Mouse (Mus musculus): ENCODE measurements around the gene Sergef.
A peak's percentile ranks its signal among the peaks of the same experiment; 100 is the strongest.

The Sergef gene

GRCm38 (mm10) chr7:46409204-46409789, 230.3 kb downstream of the Sergef start:
- no peak for DNase-seq (ENCODE audit: low spot score in 2 of 2)

GRCm38 (mm10) chr7:46408606-46409005, 231.0 kb downstream of the Sergef start:
- no peak for DNase-seq (ENCODE audit: low spot score in 2 of 2)

- DNase-seq (ENCODE audit: low spot score in 2 of 2), result no peak
These were observed 234.9 kb downstream of the Sergef start for GRCm38 (mm10) chr7:46404756-46405155.

GRCm38 (mm10) chr7:46403616-46404485, 235.8 kb downstream of the Sergef start:
- DNase-seq (ENCODE audit: low spot score in 2 of 2), result no peak

GRCm38 (mm10) chr7:46401371-46402180, 238.0 kb downstream of the Sergef start:
- DNase-seq (ENCODE audit: low spot score in 2 of 2), result no peak

- DNase-seq (ENCODE audit: low spot score in 2 of 2), result no peak
These were observed 239.3 kb downstream of the Sergef start for GRCm38 (mm10) chr7:46400346-46400745.

GRCm38 (mm10) chr7:46399676-46400075, 239.9 kb downstream of the Sergef start:
- DNase-seq (ENCODE audit: low spot score in 2 of 2), result no peak

GRCm38 (mm10) chr7:46398612-46399011, 241.0 kb downstream of the Sergef start:
- DNase-seq (ENCODE audit: low spot score in 2 of 2), result no peak

GRCm38 (mm10) chr7:46397732-46398333, 241.8 kb downstream of the Sergef start:
- peak in 1 of 2 experiments; percentile 46 for DNase-seq (ENCODE audit: low spot score in 2 of 2)

- peak in 1 of 2 experiments; percentile 61 for DNase-seq (ENCODE audit: low spot score in 2 of 2)
These were observed 242.5 kb downstream of the Sergef start for GRCm38 (mm10) chr7:46396928-46397731.

GRCm38 (mm10) chr7:46396231-46396927, 243.2 kb downstream of the Sergef start, which contains the start of gene Kcnc1:
Gene Kcnc1 (plus strand): TSS chr7:46396497.
- DNase-seq (ENCODE audit: low spot score in 2 of 2), result peak in 1 of 2 experiments; percentile 80

GRCm38 (mm10) chr7:46395571-46395970, 244.0 kb downstream of the Sergef start:
- no peak for DNase-seq (ENCODE audit: low spot score in 2 of 2)

- DNase-seq (ENCODE audit: low spot score in 2 of 2), result no peak
These were observed 244.7 kb downstream of the Sergef start for GRCm38 (mm10) chr7:46394933-46395332.

GRCm38 (mm10) chr7:46393718-46394511, 245.7 kb downstream of the Sergef start:
- DNase-seq (ENCODE audit: low spot score in 2 of 2), result no peak

Data from cerebellum, postnatal 4 days (tissue).